Mouse (Mus musculus): ENCODE results near the gene Wdr54. TPM values are rescaled to one million over a fixed set of nuclear protein-coding genes. Genes with fewer than 3 reads are reported as not detected.
A peak's percentile ranks its signal among the peaks of the same experiment; 100 is the strongest.

The Wdr54 gene
- total and polyA plus RNA-seq, 2 experiments from 2014 or later: 12.7 to 21.5 TPM

DNA sequence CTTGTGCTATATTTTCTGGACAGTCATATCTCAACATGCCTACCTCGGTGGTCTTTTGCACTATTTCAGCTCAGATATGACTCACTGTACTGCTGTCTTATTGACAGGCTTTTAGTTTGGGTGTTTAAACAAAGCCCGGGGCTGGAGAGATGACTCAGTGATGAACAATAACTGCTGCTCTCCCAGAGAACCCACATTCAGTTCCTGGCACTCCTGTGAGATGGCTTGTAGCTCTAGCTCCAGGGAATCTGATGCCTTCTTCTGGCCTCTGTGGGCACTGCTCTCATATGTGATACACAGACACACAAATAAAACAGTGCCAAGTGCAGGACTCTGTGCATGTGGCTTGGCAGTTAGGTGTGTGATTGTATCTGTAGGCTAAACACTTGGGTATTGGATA, 11.0 kb downstream of the Wdr54 start:
- 80% methylated on average over 2 of the region's 2 CpGs for WGBS
- no peaks in the 10 kb centered on the region for H3K27me3 ChIP-seq (ENCODE audit: insufficient read depth, low read length)
- no peaks in the 10 kb centered on the region for H3K9me3 ChIP-seq (ENCODE audit: low read length)
- H3K27ac ChIP-seq (ENCODE audit: low read depth, low read length): no peak overlapping the region
- no peak overlapping the region for H3K9ac ChIP-seq (replicated peaks; ENCODE audit: low read length, poor library complexity, severe bottlenecking)
- H3K4me2 ChIP-seq (ENCODE audit: low read depth, low read length, poor library complexity, severe bottlenecking): no peak overlapping the region
- DNase-seq (ENCODE audit: low spot score) (no peak), ATAC-seq (ENCODE audit: low FRiP score) (no peak)
- no peak overlapping the region for H3K4me3 ChIP-seq (ENCODE audit: low read depth, low read length)
- H3K36me3 ChIP-seq (ENCODE audit: insufficient read depth, low read length): 0 out of 2 replicates have a peak, but pooled peaks cover 2% of the 10 kb centered on the region
- TF ChIP-seq CTCF (IDR thresholded peaks at IDR 0.05): no peak
- H3K4me1 ChIP-seq (ENCODE audit: insufficient read depth, low read length): peaks cover 4% of the 10 kb centered on the region; the same call in 1 of the 2 replicates

DNA sequence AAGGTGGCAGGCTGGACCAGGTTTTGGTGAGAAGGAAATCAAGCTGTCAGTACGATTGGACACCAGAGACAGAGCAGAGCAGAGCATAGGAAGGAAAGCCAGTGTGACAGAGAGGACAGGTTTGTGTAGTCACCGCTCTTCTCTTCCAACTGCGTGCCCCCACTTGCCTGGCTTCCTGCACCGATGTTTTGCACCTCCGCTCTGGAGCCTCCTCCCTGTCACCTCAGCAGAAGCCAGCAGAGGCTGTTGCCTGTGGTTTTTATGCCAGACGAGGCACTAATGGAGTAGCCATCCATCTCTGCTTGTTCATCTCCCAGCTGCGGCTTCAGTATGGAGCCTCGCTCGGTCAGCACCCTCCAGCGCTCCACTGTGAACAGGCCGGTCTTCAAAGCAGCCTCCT, 13.3 kb downstream of the Wdr54 start:
- Histone ChIP-seq H3K4me3 (ENCODE audit: low read depth, low read length) (peak overlapping the region; percentile 41; the same call in 1 of the 2 replicates), H3K4me1 (ENCODE audit: insufficient read depth, low read length) (peaks cover 4% of the 10 kb centered on the region; the same call in 1 of the 2 replicates), H3K9me3 (ENCODE audit: low read length) (no peaks in the 10 kb centered on the region), H3K4me2 (ENCODE audit: low read depth, low read length, poor library complexity, severe bottlenecking) (peak overlapping the region; percentile 72), H3K27ac (ENCODE audit: low read depth, low read length) (no peak overlapping the region), H3K36me3 (ENCODE audit: insufficient read depth, low read length) (no peaks in the 10 kb centered on the region), H3K27me3 (ENCODE audit: insufficient read depth, low read length) (no peaks in the 10 kb centered on the region), H3K9ac (replicated peaks; ENCODE audit: low read length, poor library complexity, severe bottlenecking) (no peak overlapping the region)
- WGBS: 55% methylated on average over 11 of the region's 11 CpGs
- ATAC-seq (ENCODE audit: low FRiP score) (no peak), DNase-seq (ENCODE audit: low spot score) (no peak)
- no peak for TF ChIP-seq CTCF (IDR thresholded peaks at IDR 0.05)

GRCm38 (mm10) chr6:83142211-83142731, 13.9 kb downstream of the Wdr54 start:
- no peaks in the 10 kb centered on the region for H3K36me3 ChIP-seq (ENCODE audit: insufficient read depth, low read length)
- WGBS: 4% methylated on average over 41 of the region's 41 CpGs
- peak overlapping the region; percentile 72 for H3K4me2 ChIP-seq (ENCODE audit: low read depth, low read length, poor library complexity, severe bottlenecking)
- peak overlapping the region; percentile 41 for H3K4me3 ChIP-seq (ENCODE audit: low read depth, low read length)
- no peaks in the 10 kb centered on the region for H3K9me3 ChIP-seq (ENCODE audit: low read length)
- H3K27ac ChIP-seq (ENCODE audit: low read depth, low read length): peak overlapping the region; percentile 38
- ATAC-seq (ENCODE audit: low FRiP score): peak; percentile 36
- no peak for DNase-seq (ENCODE audit: low spot score)
- peaks cover 4% of the 10 kb centered on the region; the same call in 1 of the 2 replicates for H3K4me1 ChIP-seq (ENCODE audit: insufficient read depth, low read length)
- TF ChIP-seq CTCF (IDR thresholded peaks at IDR 0.05): no peak
- peaks cover 4% of the 10 kb centered on the region; the same call in 1 of the 2 replicates for H3K27me3 ChIP-seq (ENCODE audit: insufficient read depth, low read length)
- H3K9ac ChIP-seq (replicated peaks; ENCODE audit: low read length, poor library complexity, severe bottlenecking): peak overlapping the region; percentile 69

- Histone ChIP-seq H3K4me3 (ENCODE audit: low read depth, low read length) (peak overlapping the region; percentile 41), H3K27ac (ENCODE audit: low read depth, low read length) (peak overlapping the region; percentile 38; the same call in 1 of the 2 replicates), H3K36me3 (ENCODE audit: insufficient read depth, low read length) (no peaks in the 10 kb centered on the region), H3K9ac (replicated peaks; ENCODE audit: low read length, poor library complexity, severe bottlenecking) (peak overlapping the region; percentile 69; the same call in 1 of the 2 replicates), H3K4me2 (ENCODE audit: low read depth, low read length, poor library complexity, severe bottlenecking) (peak overlapping the region; percentile 72), H3K9me3 (ENCODE audit: low read length) (no peaks in the 10 kb centered on the region), H3K27me3 (ENCODE audit: insufficient read depth, low read length) (peaks cover 7% of the 10 kb centered on the region), H3K4me1 (ENCODE audit: insufficient read depth, low read length) (peaks cover 4% of the 10 kb centered on the region; the same call in 1 of the 2 replicates)
- DNase-seq (ENCODE audit: low spot score) (no peak), ATAC-seq (ENCODE audit: low FRiP score) (no peak)
- no peak for TF ChIP-seq CTCF (IDR thresholded peaks at IDR 0.05)
- 15% methylated on average over 4 of the region's 4 CpGs for WGBS
Observed at GRCm38 (mm10) chr6:83141636-83142035, 14.6 kb downstream of the Wdr54 start.

DNA sequence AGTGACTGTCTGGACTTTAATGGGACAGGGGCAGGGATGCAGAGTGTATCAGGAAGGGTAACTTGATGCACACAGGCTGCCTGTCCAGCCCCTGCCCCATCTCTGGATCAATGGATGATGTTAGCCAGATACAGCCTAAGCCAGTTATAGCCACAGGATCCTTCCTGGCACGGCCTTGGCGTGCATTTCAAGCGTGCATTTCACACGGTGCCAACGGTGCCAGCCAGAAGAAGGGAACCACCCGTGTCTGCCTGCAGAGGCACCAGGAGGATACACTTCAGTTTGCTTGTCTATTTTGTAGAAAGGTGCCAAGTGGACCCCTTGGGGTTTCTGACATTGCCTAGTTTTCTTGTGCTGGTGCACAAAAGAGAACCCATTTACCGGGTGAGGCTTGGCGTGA, 16.2 kb downstream of the Wdr54 start:
- WGBS: 91% methylated on average over 8 of the region's 8 CpGs
- TF ChIP-seq CTCF (IDR thresholded peaks at IDR 0.05): no peak
- H3K27me3 ChIP-seq (ENCODE audit: insufficient read depth, low read length): peaks cover 7% of the 10 kb centered on the region
- no peak overlapping the region for H3K4me3 ChIP-seq (ENCODE audit: low read depth, low read length)
- ATAC-seq (ENCODE audit: low FRiP score): no peak
- H3K27ac ChIP-seq (ENCODE audit: low read depth, low read length): no peak overlapping the region
- H3K4me2 ChIP-seq (ENCODE audit: low read depth, low read length, poor library complexity, severe bottlenecking): no peak overlapping the region
- DNase-seq (ENCODE audit: low spot score): no peak
- H3K9ac ChIP-seq (replicated peaks; ENCODE audit: low read length, poor library complexity, severe bottlenecking): no peak overlapping the region
- H3K9me3 ChIP-seq (ENCODE audit: low read length): no peaks in the 10 kb centered on the region
- peaks cover 4% of the 10 kb centered on the region; the same call in 1 of the 2 replicates for H3K4me1 ChIP-seq (ENCODE audit: insufficient read depth, low read length)
- H3K36me3 ChIP-seq (ENCODE audit: insufficient read depth, low read length): no peaks in the 10 kb centered on the region

DNA sequence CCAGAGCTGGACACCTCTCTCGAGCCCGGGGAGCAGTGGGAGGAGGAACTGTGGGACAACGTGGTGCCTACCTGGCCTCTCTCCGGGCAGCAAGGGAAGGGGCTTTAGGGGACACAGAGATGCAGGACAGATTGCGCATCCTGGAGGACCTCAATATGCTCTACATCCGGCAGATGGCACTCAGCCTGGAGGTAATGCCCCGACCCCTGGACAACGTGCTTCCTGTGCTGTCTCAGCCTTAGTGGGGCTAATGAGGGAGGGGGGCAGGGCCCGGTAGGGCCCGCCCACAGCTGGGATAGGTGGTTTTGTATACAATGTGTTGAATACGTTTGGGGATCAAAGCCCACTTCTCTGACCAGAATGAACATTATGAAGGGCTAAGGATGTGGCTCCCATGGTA, 18.1 kb downstream of the Wdr54 start:
- H3K27ac ChIP-seq (ENCODE audit: low read depth, low read length): peak overlapping the region; percentile 82
- DNase-seq (ENCODE audit: low spot score) (peak; percentile 40), ATAC-seq (ENCODE audit: low FRiP score) (peak; percentile 19; the same call in 1 of the 2 replicates)
- peaks cover 4% of the 10 kb centered on the region; the same call in 1 of the 2 replicates for H3K4me1 ChIP-seq (ENCODE audit: insufficient read depth, low read length)
- peak overlapping the region; percentile 42; the same call in 1 of the 2 replicates for H3K9ac ChIP-seq (replicated peaks; ENCODE audit: low read length, poor library complexity, severe bottlenecking)
- peak overlapping the region; percentile 51 for H3K4me2 ChIP-seq (ENCODE audit: low read depth, low read length, poor library complexity, severe bottlenecking)
- peaks cover 7% of the 10 kb centered on the region for H3K27me3 ChIP-seq (ENCODE audit: insufficient read depth, low read length)
- H3K4me3 ChIP-seq (ENCODE audit: low read depth, low read length): no peak overlapping the region
- no peaks in the 10 kb centered on the region for H3K9me3 ChIP-seq (ENCODE audit: low read length)
- TF ChIP-seq CTCF (IDR thresholded peaks at IDR 0.05): peak; percentile 47
- WGBS: 2% methylated on average over 11 of the region's 11 CpGs
- no peaks in the 10 kb centered on the region for H3K36me3 ChIP-seq (ENCODE audit: insufficient read depth, low read length)

Measured in midbrain, postnatal 0 days (tissue).